Mouse (Mus musculus): Measurements from ENCODE around the gene Rnf166.

GRCm38 (mm10) chr8:122454409-122454808 lies 21.5 kb downstream of the Rnf166 start:
- TF ChIP-seq CTCF (IDR thresholded peaks at IDR 0.05; ENCODE audit: control insufficient read depth, insufficient read depth, insufficient replicate concordance, low read depth, low read length): no peak
- no peak for TF ChIP-seq POLR2A (IDR thresholded peaks at IDR 0.05; ENCODE audit: control insufficient read depth, low read depth, low read length)

Measured in testis, adult 2 months (tissue).